Mouse (Mus musculus): ENCODE data around the gene Lctl. TPM values are rescaled to one million over a fixed set of nuclear protein-coding genes. Genes with fewer than 3 reads are reported as not detected.

Gene Lctl
- polyA plus RNA-seq, 1 experiment from 2014 or later: not detected

Other genes with a start within 250 kb of the Lctl start
- 0.09 to 5.5 TPM (median 0.29 TPM) in 3 replicates for gene Smad6, start 95.1 kb upstream of the Lctl start, polyA plus RNA-seq (2018)
- gene Zwilch, start 56.0 kb downstream of the Lctl start, polyA plus RNA-seq (2018): 1.1 to 13.3 TPM (median 12.2 TPM) in 3 replicates
- 739 to 959 TPM (median 766 TPM) in 3 replicates for gene Rpl4, start 56.2 kb downstream of the Lctl start, polyA plus RNA-seq (2018)
- 54.1 to 107 TPM (median 56.0 TPM) in 3 replicates for gene Snapc5, start 62.1 kb downstream of the Lctl start, polyA plus RNA-seq (2018)
- 0.13 TPM in 1 of 3 replicates, not detected in the others for gene Uchl4, start 118.1 kb downstream of the Lctl start, polyA plus RNA-seq (2018)
- gene Map2k1, start 136.5 kb downstream of the Lctl start, polyA plus RNA-seq (2018): 30.9 to 88.8 TPM (median 78.1 TPM) in 3 replicates
- gene Tipin, start 164.4 kb downstream of the Lctl start, polyA plus RNA-seq (2018): 13.3 to 77.2 TPM (median 22.0 TPM) in 3 replicates
- 13.3 to 16.9 TPM (median 14.4 TPM) in 3 replicates for gene Dis3l, start 224.1 kb downstream of the Lctl start, polyA plus RNA-seq (2018)